Mouse (Mus musculus) ES-E14 (cell line): ENCODE measurements at regions not wholly inside any gene's neighbourhood (a gene's known extent, or its start where the extent isn't known, plus 50 kb on each side); places are given as distances from the start of the nearest gene placed in this dataset.

ENCODE experiments used
- CHD2 ChIP-seq: IDR thresholded peaks from 2 replicates; pipeline ENCODE4 v1.6.1; 2014; ENCODE audit warnings: mild to moderate bottlenecking, low read depth, low read length, inconsistent platforms
- HCFC1 ChIP-seq: IDR thresholded peaks from 2 replicates; pipeline ENCODE4 v1.6.1; 2012; ENCODE audit warnings: low read length, inconsistent platforms, borderline replicate concordance; ENCODE audit not compliant: insufficient read depth
- MAFK ChIP-seq: IDR thresholded peaks from 2 replicates; pipeline ENCODE4 v1.6.1; 2014; ENCODE audit warnings: mild to moderate bottlenecking, low read depth, low read length, inconsistent platforms; ENCODE audit not compliant: insufficient read depth
- ZNF384 ChIP-seq: IDR thresholded peaks from 2 replicates; pipeline ENCODE4 v1.6.1; 2012; ENCODE audit warnings: low read depth, low read length, inconsistent platforms

DNA sequence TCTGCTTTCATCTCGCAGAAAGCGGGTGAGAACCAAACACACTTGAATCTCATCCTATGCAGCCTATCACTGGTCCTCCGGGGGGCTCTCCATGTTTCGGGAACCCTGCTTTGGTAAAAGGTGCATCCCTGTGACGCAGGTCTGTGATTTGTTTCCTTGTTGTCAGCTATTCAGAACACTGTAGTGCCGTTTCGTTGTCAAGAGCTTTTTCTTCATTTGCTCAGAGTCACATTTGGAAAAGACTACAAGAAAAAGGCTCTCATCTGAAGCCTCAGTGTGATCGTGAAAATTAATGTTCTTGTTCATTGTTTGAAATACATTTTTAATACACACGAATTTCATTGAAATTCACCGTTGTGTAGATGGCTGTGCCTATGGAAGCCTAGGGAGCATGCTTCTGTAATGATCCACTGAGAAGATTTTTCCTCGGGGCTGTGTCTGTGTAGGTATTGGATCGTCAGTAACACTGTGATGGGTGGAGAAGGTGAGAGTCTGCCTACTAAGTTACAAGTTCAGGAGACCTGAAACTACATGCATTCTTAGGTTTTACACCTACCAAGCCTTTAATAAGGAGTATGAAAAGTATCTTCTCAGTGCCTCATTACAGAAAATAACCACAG, 112.0 kb upstream of the Paqr3 start:
- TF ChIP-seq ZNF384 (no peak), CHD2 (no peak), HCFC1 (no peak), MAFK (no peak)
